Mouse (Mus musculus) layer of hippocampus, adult 11-12 months (tissue): ENCODE results near the gene Pakap.

Source experiments
- DNase-seq: peaks from one replicate; pipeline ENCODE4 v3.0.0; 2022; ENCODE audit warnings: low spot score

Pakap gene

GRCm38 (mm10) chr4:57799297-57799696, 231.3 kb downstream of the Pakap start:
- DNase-seq = no peak

DNA sequence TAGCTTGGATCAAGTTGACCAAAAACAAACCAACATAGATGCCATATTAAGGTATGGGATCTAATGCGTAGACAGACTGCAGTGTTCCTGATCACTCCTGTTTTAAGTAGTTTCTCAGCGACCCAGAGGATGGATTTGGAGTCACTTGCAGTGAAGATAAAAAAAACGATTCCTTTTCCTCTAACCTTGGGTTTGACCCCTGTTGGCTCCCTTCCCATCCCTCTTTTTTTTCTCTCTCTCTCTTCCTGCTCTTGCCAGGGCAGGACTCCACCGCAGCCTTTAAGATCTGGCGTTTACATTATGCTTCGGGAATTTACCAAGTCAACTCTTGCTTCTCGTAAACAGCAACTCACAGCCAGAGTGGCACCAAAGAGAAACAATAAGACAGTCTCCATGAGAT, 233.3 kb downstream of the Pakap start:
- DNase-seq = no peak

GRCm38 (mm10) chr4:57801986-57802385, 234.0 kb downstream of the Pakap start:
- DNase-seq = no peak

- DNase-seq = no peak
Measured at GRCm38 (mm10) chr4:57802411-57802810, 234.4 kb downstream of the Pakap start.

DNA sequence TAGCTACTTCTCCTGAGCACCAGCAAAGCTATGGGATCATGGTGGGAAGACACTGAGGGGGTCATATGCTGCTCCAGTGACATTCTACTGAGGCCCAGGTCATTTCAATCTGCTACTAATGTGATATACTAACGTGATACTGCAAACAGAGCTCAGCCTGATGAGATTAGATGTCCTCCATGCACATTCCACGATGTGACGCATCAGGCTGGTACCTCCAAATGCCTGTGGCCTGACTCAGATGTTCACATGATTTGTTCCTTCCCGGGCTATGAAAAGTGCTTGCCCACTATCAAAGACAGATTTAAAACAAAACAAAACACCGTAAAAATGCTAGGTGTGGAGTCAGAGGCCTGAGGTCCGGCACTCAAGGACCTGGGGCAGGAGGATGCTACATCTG, 236.9 kb downstream of the Pakap start:
- DNase-seq = no peak

- DNase-seq = no peak
Measured at GRCm38 (mm10) chr4:57809449-57809848, 241.5 kb downstream of the Pakap start.

DNA sequence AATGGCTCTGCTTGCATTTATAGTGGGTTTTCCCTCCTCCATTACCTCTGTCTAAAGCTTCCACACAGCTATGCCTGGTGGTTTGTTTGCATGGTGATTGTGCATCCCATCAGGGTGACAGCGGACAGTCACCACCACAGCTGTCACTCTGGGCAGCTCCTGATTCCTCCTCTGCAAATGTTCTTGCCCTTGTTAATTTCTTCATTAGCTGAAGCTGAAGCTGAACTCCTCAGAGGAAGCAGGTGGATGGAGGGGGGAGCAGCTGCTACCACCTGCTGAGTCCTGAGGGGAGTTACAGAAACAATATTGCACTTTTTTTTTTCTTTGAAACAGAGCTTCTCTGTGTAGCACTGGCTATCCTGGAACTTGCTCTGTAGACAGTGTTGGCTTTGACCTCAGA, 244.1 kb downstream of the Pakap start:
- no peak for DNase-seq

DNA sequence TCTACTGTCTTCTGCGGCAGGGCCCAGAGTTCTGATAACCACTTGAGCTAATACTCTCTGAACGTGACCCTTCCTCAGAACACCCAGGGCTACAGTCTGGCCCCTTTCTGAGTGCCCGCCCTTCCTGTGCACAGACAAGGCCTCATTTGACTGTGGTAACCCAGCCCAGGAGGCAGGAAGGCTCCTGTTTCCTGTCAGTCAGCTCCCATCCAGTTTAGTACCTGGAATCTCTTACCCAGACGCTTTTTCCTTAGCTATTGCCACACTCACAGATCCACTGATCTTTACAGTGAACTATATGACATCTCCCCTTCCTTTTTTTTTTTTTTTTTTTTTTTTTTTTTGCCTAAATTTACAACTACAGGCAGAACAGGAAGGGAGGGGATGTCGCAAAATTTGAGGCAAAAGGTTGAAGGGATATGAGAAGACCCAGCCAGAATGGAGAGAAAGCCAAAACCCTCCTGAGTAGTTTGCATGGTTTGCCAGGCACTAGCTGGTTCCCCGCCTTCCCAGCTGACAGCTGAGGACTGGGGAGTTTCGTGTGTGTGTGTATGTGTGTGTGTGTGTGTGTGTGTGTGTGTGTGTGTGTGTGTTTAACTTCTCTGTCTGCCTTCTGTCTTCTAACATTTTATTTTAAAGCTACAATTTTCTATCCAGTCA, 245.1 kb downstream of the Pakap start:
- no peak for DNase-seq

DNA sequence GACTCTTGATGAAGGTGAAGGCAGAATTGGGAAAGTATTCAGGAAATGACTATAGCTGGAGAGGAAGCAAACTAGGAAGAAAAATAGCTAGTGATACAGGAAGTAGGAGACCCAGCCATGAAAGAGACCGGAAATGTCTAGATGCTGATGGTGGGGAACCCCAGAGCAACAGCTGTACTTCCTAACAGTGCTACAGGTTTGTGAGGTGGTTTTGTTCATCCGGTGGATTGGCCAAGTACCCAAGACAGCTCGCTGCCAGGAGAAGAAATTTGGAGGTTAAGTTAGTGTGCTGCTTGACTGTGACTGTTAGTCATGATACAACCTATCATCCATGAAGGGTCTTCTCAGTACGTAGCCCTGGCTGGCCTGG, 245.6 kb downstream of the Pakap start:
- DNase-seq = no peak

DNA sequence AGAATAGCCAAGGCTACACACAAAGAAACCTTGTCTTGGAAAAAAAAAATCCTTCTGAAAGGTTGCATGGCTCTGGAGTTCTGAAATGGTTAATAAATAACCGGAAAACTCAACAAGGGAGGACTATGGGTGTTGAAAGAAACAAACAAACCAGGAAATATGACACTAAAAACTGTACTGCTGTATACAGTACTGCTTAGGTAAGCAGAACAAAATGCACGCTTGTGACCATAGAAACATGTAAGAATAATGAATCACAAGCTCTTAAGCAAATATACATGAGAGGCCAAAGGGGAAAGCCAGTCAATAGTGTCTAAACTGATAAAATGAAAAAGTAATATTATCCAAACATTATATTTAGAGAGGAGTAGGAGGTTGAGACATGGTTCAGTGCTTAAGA, 247.4 kb downstream of the Pakap start:
- no peak for DNase-seq

GRCm38 (mm10) chr4:57816146-57816545, 248.2 kb downstream of the Pakap start:
- DNase-seq = no peak

GRCm38 (mm10) chr4:57820839-57821374, 252.9 kb downstream of the Pakap start:
- no peak for DNase-seq

DNA sequence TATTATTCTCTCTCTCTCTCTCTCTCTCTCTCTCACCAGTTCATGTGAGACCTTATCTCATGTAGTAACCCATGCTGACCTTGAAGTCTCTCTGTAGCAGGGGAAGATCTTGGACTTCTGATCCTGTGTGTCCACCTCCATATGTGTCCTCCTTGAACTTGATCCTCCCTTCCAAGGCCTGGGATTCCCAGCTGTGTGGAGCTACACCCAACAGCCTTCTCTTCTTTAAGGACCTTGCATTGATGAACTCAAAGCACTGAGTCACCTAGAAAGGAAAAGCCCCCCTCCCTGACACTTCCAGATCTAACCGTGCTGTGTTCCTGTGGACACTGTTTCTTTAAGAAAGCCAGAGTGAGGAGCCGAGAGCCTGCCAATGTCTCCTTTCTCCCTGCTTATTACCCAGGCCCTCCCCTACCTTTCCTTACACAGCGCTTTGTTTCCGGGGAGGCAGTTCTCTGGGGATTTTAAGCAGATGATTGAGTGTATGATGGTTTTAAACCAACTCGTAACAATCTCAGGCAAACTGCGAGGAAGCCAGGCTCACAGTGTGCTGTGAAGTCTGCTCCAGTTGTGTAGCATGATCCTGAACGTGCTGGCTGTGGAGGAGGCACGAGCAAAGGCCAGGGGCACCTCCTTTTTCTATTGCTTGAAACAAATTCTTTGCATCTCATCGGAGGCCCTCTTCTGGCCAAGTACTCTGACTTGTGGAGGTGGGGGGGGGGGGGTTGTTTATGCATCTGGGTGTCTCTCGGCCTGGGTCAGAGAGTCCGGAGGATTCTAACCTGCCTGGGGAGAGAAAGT, 253.8 kb downstream of the Pakap start:
- no peak for DNase-seq

DNA sequence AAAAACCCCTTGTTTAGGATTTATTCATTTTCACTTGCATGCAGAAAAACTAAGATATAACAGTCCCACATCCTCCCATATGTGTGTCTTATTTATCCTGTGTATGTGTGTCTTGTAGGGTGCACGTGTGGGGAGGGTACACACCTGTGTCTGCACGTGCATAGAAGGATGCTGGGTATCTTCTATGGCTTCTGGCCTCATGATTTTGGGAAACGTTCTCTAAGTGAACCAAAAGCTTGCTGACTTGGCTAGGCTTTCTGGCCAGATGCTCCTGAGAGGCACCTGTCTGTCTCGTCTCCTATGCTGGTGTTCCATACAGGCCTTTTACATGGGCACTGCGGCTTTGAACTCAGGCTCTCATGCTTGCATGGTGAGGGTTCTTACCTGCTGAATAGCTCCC, 254.7 kb downstream of the Pakap start:
- DNase-seq = no peak

- DNase-seq = no peak
Measured at GRCm38 (mm10) chr4:57824626-57825240, 256.8 kb downstream of the Pakap start.

- DNase-seq = no peak
Measured at GRCm38 (mm10) chr4:57826272-57826671, 258.3 kb downstream of the Pakap start.

DNA sequence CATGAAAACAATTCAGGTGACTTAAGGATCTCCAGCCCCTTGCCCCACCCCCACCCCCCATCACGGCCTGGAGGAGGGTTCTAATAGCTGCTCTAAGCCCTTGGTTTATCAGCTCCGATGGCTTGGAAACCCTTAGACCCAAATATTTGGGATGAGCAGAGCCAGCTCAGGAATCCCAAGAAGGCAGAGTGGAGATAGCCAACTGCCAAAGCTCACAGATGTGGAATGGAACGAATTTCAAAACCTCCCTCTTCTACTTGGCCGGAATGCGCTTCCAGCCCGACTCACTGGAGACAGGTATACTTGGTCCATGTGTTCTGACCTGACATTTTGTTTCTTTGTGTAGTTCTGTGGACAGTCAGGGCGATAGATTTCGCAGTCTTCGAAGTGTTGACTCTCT, 261.2 kb downstream of the Pakap start:
- DNase-seq = no peak

DNA sequence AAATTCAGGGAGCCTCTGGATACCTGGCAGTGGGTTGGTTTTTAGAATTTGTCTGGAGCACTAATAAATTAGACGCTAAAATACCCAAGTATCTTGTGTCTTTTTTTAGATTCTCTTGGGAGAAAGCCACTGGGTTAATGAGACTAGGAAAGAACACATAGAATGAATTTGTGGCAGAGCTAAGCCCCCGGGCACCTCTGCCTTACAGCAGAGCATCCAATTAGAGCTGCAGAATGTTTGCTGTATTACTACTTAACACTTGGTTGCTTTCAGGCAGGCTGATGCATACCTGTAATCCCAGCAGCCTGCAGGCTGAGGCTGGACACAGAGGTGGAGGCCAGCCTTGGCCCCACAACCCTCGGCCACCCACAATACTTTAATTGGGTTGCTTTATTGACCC, 261.8 kb downstream of the Pakap start:
- no peak for DNase-seq

DNA sequence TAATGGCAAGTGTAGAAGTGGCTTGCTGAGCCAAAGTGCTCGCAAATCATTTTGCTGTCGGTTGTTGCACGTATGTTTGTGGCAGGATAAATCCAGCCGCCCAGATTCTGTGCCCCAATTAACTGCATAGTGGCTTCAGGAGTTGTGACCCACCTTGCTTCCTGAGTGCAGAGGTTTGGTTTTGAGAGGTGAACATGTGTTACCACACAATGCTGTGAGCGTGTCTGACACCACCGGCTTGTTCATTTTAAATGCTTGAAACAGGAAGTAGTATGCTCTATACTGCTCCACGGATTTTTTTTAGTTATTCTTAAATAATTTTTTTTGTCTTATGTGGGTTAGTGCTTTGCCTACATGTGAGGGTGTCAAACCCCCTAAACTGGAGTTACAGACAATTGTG, 264.3 kb downstream of the Pakap start:
- no peak for DNase-seq

DNA sequence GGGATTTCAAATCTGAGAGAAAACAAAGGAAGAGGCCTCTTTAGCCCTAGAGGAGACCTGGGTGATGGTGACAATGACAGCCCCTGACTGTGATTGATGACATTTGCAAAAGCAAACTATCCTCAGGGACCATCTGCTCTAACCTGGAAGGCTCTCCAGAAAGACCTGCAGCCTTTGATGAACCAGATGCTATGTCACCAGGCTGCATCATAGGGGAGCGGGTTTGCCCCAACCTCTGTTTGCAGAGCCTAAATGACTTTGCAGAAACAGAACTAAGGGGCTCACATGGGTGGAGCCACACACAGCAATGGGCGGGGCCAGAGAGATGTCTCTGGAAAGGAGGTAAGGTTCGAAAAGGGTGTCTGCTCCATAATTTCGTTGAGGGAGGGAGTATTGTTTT, 265.1 kb downstream of the Pakap start:
- DNase-seq = no peak

- DNase-seq = no peak
Measured at GRCm38 (mm10) chr4:57834141-57834540, 266.2 kb downstream of the Pakap start.

- no peak for DNase-seq
Measured at GRCm38 (mm10) chr4:57837089-57837488, 269.1 kb downstream of the Pakap start.

DNA sequence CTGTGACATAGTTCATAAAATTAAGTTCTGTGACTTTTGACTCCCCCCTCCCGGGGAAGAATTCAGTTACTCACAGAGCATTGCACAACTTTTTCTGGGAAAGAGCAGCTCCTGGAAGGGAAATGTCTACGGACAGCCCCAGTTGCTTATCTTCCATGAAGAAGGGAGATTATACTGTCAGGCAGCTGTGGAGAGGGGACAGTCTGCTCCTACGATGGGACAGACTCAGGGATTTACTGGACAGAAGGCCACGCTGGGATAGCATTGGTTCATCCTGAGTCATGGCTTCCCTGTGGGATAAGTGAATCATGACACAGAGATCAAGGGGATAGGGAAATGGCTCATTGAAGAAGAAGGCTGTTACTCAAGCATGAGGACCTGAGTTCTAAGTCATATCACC, 271.4 kb downstream of the Pakap start:
- no peak for DNase-seq
